Mouse (Mus musculus) CH12.LX (cell line): Measurements from ENCODE around the gene Ppfibp2. TPM values are rescaled to one million over a fixed set of nuclear protein-coding genes. Genes with fewer than 3 reads are reported as not detected.

ENCODE experiments used
- DNase-seq: peaks from one replicate; pipeline ENCODE4 v3.0.0-alpha.2; 2013; ENCODE audit errors: extremely low read depth
- H3K27ac ChIP-seq: 2 replicates; pipeline ENCODE4 v1.5.1; 2012; ENCODE audit warnings: low read depth, mild to moderate bottlenecking, control low read depth, moderate library complexity; ENCODE audit not compliant: insufficient read depth
- H3K27me3 ChIP-seq: replicated peaks from 2 replicates; pipeline ENCODE3; 2012; ENCODE audit warnings: inconsistent platforms
- H3K36me3 ChIP-seq, 2 experiments: replicated peaks in 1 of 2; 2 replicates each; pipeline versions ENCODE3 to v1.6.1; 2012; ENCODE audit warnings: inconsistent platforms in 1 of 2, low read length in 1 of 2, mild to moderate bottlenecking in 1 of 2, mixed read lengths in 1 of 2, moderate library complexity in 1 of 2; ENCODE audit not compliant: control insufficient read depth in 1 of 2, insufficient read depth in 1 of 2
- H3K4me1 ChIP-seq, 2 experiments: 2 replicates each; pipeline ENCODE4 v1.6.1; 2012; ENCODE audit warnings: inconsistent platforms in 1 of 2, moderate library complexity in 1 of 2; ENCODE audit not compliant: insufficient read depth in 2 of 2, control insufficient read depth in 1 of 2
- H3K4me2 ChIP-seq: 2 replicates; pipeline ENCODE4 v1.6.1; 2012; ENCODE audit warnings: low read depth, mild to moderate bottlenecking, control low read depth; ENCODE audit not compliant: poor library complexity, insufficient read depth, severe bottlenecking
- H3K4me3 ChIP-seq, 3 experiments: fragments of 150-350 bp in 1 of 3; sonication (generic) in 1 of 3; replicated peaks in 1 of 3; 2 replicates each; pipeline versions ENCODE3 to v1.5.1; 2011 to 2012; ENCODE audit warnings: low read depth in 2 of 3, low read length in 2 of 3, mild to moderate bottlenecking in 2 of 3, moderate library complexity in 2 of 3, control low read depth in 1 of 3, improper control_type of control experiment in 1 of 3, inconsistent platforms in 1 of 3, mixed read lengths in 1 of 3; ENCODE audit not compliant: poor library complexity in 1 of 3
- H3K79me2 ChIP-seq: replicated peaks from 2 replicates; pipeline ENCODE4 v1.6.1; 2012; ENCODE audit warnings: mild to moderate bottlenecking, moderate library complexity; ENCODE audit not compliant: control insufficient read depth, poor library complexity, insufficient read depth, severe bottlenecking; ENCODE audit errors: extremely low read depth
- H3K9ac ChIP-seq: 2 replicates; pipeline ENCODE4 v1.6.1; 2012; ENCODE audit warnings: low read depth, mild to moderate bottlenecking, control low read depth, moderate library complexity; ENCODE audit not compliant: insufficient read depth
- H3K9me3 ChIP-seq: replicated peaks from 2 replicates; pipeline ENCODE3; 2012; ENCODE audit warnings: low read length, inconsistent platforms, mixed read lengths
- BHLHE40 ChIP-seq: IDR thresholded peaks from 2 replicates; pipeline ENCODE4 v1.6.1; 2011; ENCODE audit warnings: mild to moderate bottlenecking, low read depth, low read length, improper control_type of control experiment
- CHD1 ChIP-seq: IDR thresholded peaks from 2 replicates; pipeline ENCODE4 v1.6.1; 2012; ENCODE audit warnings: low read depth, low read length, improper control_type of control experiment, inconsistent platforms
- CHD2 ChIP-seq: IDR thresholded peaks from 2 replicates; pipeline ENCODE4 v1.6.1; 2011; ENCODE audit warnings: low read length, improper control_type of control experiment
- CTCF ChIP-seq, 2 experiments: IDR thresholded peaks in 1 of 2; conservative IDR thresholded peaks in 1 of 2; 2 replicates each; pipeline ENCODE4 v1.5.1; 2011 to 2012; ENCODE audit warnings: low read depth in 2 of 2, low read length in 2 of 2, improper control_type of control experiment in 1 of 2, inconsistent platforms in 1 of 2, mild to moderate bottlenecking in 1 of 2, moderate library complexity in 1 of 2
- ELF1 ChIP-seq: IDR thresholded peaks from 2 replicates; pipeline ENCODE4 v1.6.1; 2014; ENCODE audit warnings: low read depth, mild to moderate bottlenecking, inconsistent platforms, low read length, improper control_type of control experiment
- ETS1 ChIP-seq: conservative IDR thresholded peaks from 2 replicates; pipeline ENCODE4 v1.6.1; 2012; ENCODE audit warnings: low read depth, mild to moderate bottlenecking, inconsistent platforms, low read length, improper control_type of control experiment, moderate library complexity
- GABPA ChIP-seq: IDR thresholded peaks from 2 replicates; pipeline ENCODE4 v1.6.1; 2012; ENCODE audit warnings: low read depth, low read length, improper control_type of control experiment, inconsistent platforms; ENCODE audit not compliant: insufficient replicate concordance
- HCFC1 ChIP-seq: IDR thresholded peaks from 2 replicates; pipeline ENCODE4 v1.6.1; 2012; ENCODE audit warnings: low read depth, mild to moderate bottlenecking, inconsistent platforms, low read length, improper control_type of control experiment
- JUN ChIP-seq: IDR thresholded peaks from 2 replicates; pipeline ENCODE4 v1.6.1; 2011; ENCODE audit warnings: low read depth, mild to moderate bottlenecking, low read length, improper control_type of control experiment, moderate library complexity; ENCODE audit not compliant: insufficient read depth
- JUND ChIP-seq: conservative IDR thresholded peaks from 2 replicates; pipeline ENCODE4 v1.6.1; 2011; ENCODE audit warnings: low read depth, low read length, improper control_type of control experiment
- KAT2A ChIP-seq: IDR thresholded peaks from 2 replicates; pipeline ENCODE4 v1.6.1; 2012; ENCODE audit warnings: low read length, improper control_type of control experiment, inconsistent platforms; ENCODE audit not compliant: insufficient replicate concordance
- MAFK ChIP-seq: IDR thresholded peaks from 2 replicates; pipeline ENCODE4 v1.6.1; 2011; ENCODE audit warnings: low read length, improper control_type of control experiment; ENCODE audit not compliant: insufficient replicate concordance
- MAX ChIP-seq: IDR thresholded peaks from 2 replicates; pipeline ENCODE4 v1.6.1; 2011; ENCODE audit warnings: low read length, improper control_type of control experiment
- MAZ ChIP-seq: IDR thresholded peaks from 2 replicates; pipeline ENCODE4 v1.6.1; 2012; ENCODE audit warnings: low read depth, mild to moderate bottlenecking, inconsistent platforms, low read length, improper control_type of control experiment, moderate library complexity
- MXI1 ChIP-seq: IDR thresholded peaks from 2 replicates; pipeline ENCODE4 v1.6.1; 2011; ENCODE audit warnings: mild to moderate bottlenecking, low read depth, low read length, improper control_type of control experiment
- MYC ChIP-seq: IDR thresholded peaks from 2 replicates; pipeline ENCODE4 v1.6.1; 2011; ENCODE audit warnings: low read depth, mild to moderate bottlenecking, improper control_type of control experiment, low read length
- NELFE ChIP-seq: IDR thresholded peaks from 2 replicates; pipeline ENCODE4 v1.6.1; 2011; ENCODE audit warnings: low read depth, low read length, improper control_type of control experiment
- NRF1 ChIP-seq: IDR thresholded peaks from 2 replicates; pipeline ENCODE4 v1.6.1; 2014; ENCODE audit warnings: low read depth, mild to moderate bottlenecking, inconsistent platforms, low read length, improper control_type of control experiment, moderate library complexity
- POLR2A ChIP-seq: IDR thresholded peaks from 2 replicates; pipeline ENCODE4 v1.6.1; 2011; ENCODE audit warnings: low read depth, mild to moderate bottlenecking, improper control_type of control experiment, low read length
- POLR2AphosphoS2 ChIP-seq: IDR thresholded peaks from 2 replicates; pipeline ENCODE4 v1.6.1; 2011; ENCODE audit warnings: low read depth, low read length, improper control_type of control experiment
- SMC3 ChIP-seq: IDR thresholded peaks from 2 replicates; pipeline ENCODE4 v1.6.1; 2011; ENCODE audit warnings: low read depth, low read length, improper control_type of control experiment
- TCF12 ChIP-seq: IDR thresholded peaks from 2 replicates; pipeline ENCODE4 v1.6.1; 2014; ENCODE audit warnings: low read depth, mild to moderate bottlenecking, inconsistent platforms, low read length, improper control_type of control experiment
- USF1 ChIP-seq: IDR thresholded peaks from 2 replicates; pipeline ENCODE4 v1.6.1; 2014; ENCODE audit warnings: low read depth, mild to moderate bottlenecking, inconsistent platforms, low read length, improper control_type of control experiment
- ZC3H11A ChIP-seq: IDR thresholded peaks from 2 replicates; pipeline ENCODE4 v1.6.1; 2012; ENCODE audit warnings: low read depth, mild to moderate bottlenecking, inconsistent platforms, low read length, improper control_type of control experiment
- dilution Hi-C: fragments of 300-500 bp; cut with MboI; formaldehyde crosslinking; loops from 2 replicates; pipeline ENCODE4 v1.14.3; 2020; ENCODE audit warnings: low sequenced_read_pairs; ENCODE audit not compliant: extremely low pct_unique_long_range_greater_than_20kb, extremely low pct_ligation_motif_present
- in situ Hi-C: fragments of 300-500 bp; cut with MboI; formaldehyde crosslinking; loops from 3 replicates; pipeline ENCODE4 v1.14.3; 2019; ENCODE audit warnings: low sequenced_read_pairs, low pct_ligation_motif_present, low pct_unique_long_range_greater_than_20kb, mixed read lengths
- polyA plus RNA-seq: library from polyadenylated mRNA; unstranded; fragments of >175 nt; gene quantifications from 2 replicates; pipeline ENCODE4 v1.2.1, GENCODE M21; 2012; ENCODE audit warnings: low read depth; ENCODE audit not compliant: insufficient read length
- total RNA-seq, 2 experiments: library from RNA; depleted of rRNA; stranded (reverse); fragments of 300-350 nt in 1 of 2; fragments of >200 nt in 1 of 2; gene quantifications; 2 replicates each; pipeline ENCODE4 v1.2.3; 2012 to 2014

Gene Ppfibp2
- total and polyA plus RNA-seq, 3 experiments: 30.2 to 40.3 (median 40.2) TPM

DNA sequence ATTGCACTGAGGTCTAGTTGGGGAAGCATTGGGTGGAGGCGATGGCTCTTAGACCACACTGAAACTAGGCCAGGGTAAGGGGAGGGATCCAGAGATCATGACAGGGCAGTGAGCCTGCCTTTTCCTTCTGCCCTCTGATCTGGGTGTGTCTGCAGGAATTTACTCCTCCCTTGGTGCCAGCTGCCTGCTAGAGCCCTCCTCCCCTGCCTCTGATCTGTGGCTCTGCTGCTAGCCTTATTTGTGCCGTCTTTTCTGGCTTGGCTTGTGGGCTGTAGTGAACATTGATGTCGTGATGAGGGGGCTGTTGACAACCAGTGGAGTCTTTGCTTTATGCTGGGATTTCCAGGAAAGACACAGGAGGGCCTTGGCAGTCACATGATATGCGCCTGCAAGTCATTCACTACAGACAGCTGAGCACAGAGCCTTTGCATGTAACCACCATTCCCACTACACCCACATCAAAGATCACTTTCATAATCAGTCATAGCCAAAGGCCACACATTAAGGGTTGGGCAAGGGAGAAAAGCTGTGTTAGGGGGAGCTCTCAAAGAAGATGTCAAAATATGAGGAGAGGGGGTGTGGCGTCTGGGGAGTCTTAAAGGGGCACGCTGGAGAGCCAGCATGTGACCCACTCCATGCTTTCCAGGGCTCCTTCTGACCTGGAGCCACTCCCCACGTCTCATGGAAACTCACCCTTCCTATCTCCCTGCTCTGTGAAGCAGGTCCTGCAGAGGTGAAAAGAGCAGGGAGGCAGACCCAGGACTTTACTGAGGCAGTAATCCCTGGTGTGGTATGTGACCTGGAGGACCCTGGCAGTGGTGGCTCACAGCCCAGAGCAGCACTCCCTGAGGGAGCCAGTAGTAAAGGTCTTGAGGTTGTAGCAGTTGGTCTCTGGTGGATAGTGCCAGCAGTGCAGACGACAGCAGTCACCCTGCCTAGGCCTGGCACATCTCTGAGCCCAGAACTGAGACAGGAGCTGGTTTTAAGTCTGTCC, 69.4 kb downstream of the Ppfibp2 start (continued):
- no peak for TF ChIP-seq NELFE

DNA sequence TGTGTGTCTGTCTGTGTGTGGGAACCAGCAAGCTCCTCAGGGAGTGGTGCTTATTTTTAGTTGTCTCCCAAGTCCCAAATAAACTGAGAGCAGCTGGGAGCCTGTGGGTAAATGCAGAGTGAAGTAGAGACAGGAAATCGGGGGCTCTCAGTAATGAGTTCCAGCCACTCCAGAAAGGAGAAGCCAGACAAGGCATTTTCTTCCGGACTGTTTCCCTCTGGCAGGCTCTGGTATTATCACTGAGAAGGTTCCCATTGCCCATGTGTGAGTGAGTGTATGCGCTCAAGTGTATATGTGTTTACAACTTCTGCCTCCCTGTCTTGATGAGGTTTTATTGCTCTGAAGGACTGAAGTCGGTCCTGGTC, 70.2 kb downstream of the Ppfibp2 start:
- DNase-seq: no peak
- Histone ChIP-seq H3K27ac (no peak overlapping the region), H3K36me3 (peaks cover 7 to 88% of the 10 kb centered on the region in 2 experiments), H3K4me2 (no peak overlapping the region), H3K4me1 (peaks cover 27 to 99% of the 10 kb centered on the region in 2 experiments), H3K4me3 (no peak overlapping the region), H3K9me3 (no peaks in the 10 kb centered on the region), H3K9ac (no peak overlapping the region), H3K27me3 (no peaks in the 10 kb centered on the region), H3K79me2 (peaks cover 3% of the 10 kb centered on the region; the same call in 1 of the 2 replicates)
- in situ Hi-C loops: no loop called here
- dilution Hi-C loops: no loop called here
- TF ChIP-seq TCF12: no peak
- no peak for TF ChIP-seq CHD2
- no peak for TF ChIP-seq CHD1
- TF ChIP-seq POLR2A: no peak
- no peak for TF ChIP-seq SMC3
- no peak for TF ChIP-seq HCFC1
- TF ChIP-seq USF1: no peak
- no peak for TF ChIP-seq NELFE
- TF ChIP-seq MAFK: no peak
- no peak for TF ChIP-seq BHLHE40
- TF ChIP-seq NRF1: no peak
- TF ChIP-seq KAT2A: no peak
- no peak for TF ChIP-seq JUN
- TF ChIP-seq MXI1: no peak
- no peak for TF ChIP-seq ELF1

DNA sequence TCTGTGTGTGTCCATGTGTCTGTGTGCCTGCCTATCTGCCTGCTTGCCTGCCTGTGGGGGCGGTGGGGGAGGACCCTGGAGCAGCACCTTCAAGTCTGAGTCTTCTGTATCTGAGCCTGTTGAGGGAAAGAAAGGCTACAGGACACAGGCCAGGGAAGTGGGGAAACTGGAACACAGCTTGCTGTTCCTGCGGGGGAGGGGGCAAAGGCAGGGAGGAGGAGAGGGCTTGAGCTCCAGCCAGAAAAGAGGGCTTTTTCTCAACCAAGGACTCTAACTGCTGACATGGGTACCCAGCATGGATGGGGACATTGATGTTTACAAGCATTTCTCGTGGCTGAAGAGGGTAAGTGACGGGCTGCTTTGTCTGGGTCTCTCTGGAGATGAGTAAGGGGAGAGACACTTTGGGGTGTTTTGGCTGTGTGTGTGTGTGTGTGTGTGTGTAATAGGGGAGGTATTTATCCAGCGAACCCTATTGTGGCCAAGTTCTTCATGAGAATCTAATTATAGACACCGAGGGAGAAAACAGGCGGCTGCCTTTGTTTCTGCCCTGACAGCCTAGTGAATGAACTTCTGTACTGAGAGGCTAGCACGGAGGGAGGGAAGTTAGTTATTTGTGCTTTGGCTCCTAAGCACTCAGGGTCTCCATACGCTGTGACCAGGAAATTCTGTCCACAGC, 70.7 kb downstream of the Ppfibp2 start:
- in situ Hi-C loops: no loop called here
- TF ChIP-seq SMC3: no peak
- TF ChIP-seq MYC: no peak
- no peak for TF ChIP-seq ZC3H11A
- TF ChIP-seq JUND: no peak
- TF ChIP-seq KAT2A: no peak
- no peak for TF ChIP-seq GABPA
- no peak for TF ChIP-seq CTCF (conservative IDR thresholded peaks at IDR 0.05 in 1 of 2, IDR thresholded peaks at IDR 0.05 in 1 of 2; ENCODE audit: low read depth in 2 of 2, low read length in 2 of 2)
- TF ChIP-seq CHD1: no peak
- no peak for TF ChIP-seq MAZ
- no peak for TF ChIP-seq POLR2AphosphoS2
- TF ChIP-seq MAX: no peak
- TF ChIP-seq HCFC1: no peak
- TF ChIP-seq ETS1: no peak
- TF ChIP-seq, all 38 proteins: peak for 0
- no peak overlapping the region for H3K27ac ChIP-seq
- no peaks in the 10 kb centered on the region for H3K27me3 ChIP-seq
- peaks cover 12 to 88% of the 10 kb centered on the region in 2 experiments for H3K36me3 ChIP-seq
- peaks cover 27 to 93% of the 10 kb centered on the region in 2 experiments for H3K4me1 ChIP-seq
- dilution Hi-C loops: no loop called here
- no peak overlapping the region for H3K4me3 ChIP-seq
- H3K79me2 ChIP-seq: peaks cover 3% of the 10 kb centered on the region; the same call in 1 of the 2 replicates
- no peak overlapping the region for H3K9ac ChIP-seq
- H3K9me3 ChIP-seq: no peaks in the 10 kb centered on the region
- H3K4me2 ChIP-seq: no peak overlapping the region
- no peak for DNase-seq
